Mouse (Mus musculus) hindbrain, embryonic 11.5 days (tissue): ENCODE measurements around the gene Nlrp9b. TPM values are rescaled to one million over a fixed set of nuclear protein-coding genes. Genes with fewer than 3 reads are reported as not detected.
A peak's percentile ranks its signal among the peaks of the same experiment; 100 is the strongest.
"Not testable (repeated sequence)": the region's sequence is repeated elsewhere in the genome, so short reads cannot be mapped to it uniquely, and the experiment has no call there.

Source experiments
- ATAC-seq: fragments of 200-750 bp; cut with Nextera tagmentation; 2 replicates; pipeline ENCODE4 v1.8.0; 2017; ENCODE audit warnings: mild to moderate bottlenecking, moderate TSS enrichment, moderate library complexity; ENCODE audit not compliant: low FRiP score
- DNase-seq: peaks from one replicate; pipeline ENCODE4 v3.0.0-alpha.2; 2015; ENCODE audit warnings: low spot score
- H3K27ac ChIP-seq: fragments of 300-500 bp; sonication (generic); 2 replicates; pipeline ENCODE4 v1.5.1; 2014; ENCODE audit warnings: mild to moderate bottlenecking, low read depth, low read length
- H3K27me3 ChIP-seq: fragments of 300-500 bp; sonication (generic); 2 replicates; pipeline ENCODE4 v1.6.1; 2014; ENCODE audit warnings: mild to moderate bottlenecking, low read length, moderate library complexity, mixed read lengths; ENCODE audit not compliant: control insufficient read depth, insufficient read depth
- H3K36me3 ChIP-seq: fragments of 300-500 bp; sonication (generic); 2 replicates; pipeline ENCODE4 v1.6.1; 2014; ENCODE audit warnings: mild to moderate bottlenecking, low read length, moderate library complexity, mixed read lengths; ENCODE audit not compliant: control insufficient read depth, insufficient read depth
- H3K4me1 ChIP-seq: fragments of 300-500 bp; sonication (generic); replicated peaks from 2 replicates; pipeline ENCODE4 v1.6.1; 2014; ENCODE audit warnings: low read length, mixed read lengths; ENCODE audit not compliant: control insufficient read depth, insufficient read depth
- H3K4me2 ChIP-seq: fragments of 300-500 bp; sonication (generic); replicated peaks from 2 replicates; pipeline ENCODE4 v1.6.1; 2014; ENCODE audit warnings: mild to moderate bottlenecking, low read depth, low read length
- H3K4me3 ChIP-seq: fragments of 300-500 bp; sonication (generic); 2 replicates; pipeline ENCODE4 v1.5.1; 2014; ENCODE audit warnings: low read depth, low read length
- H3K9ac ChIP-seq: fragments of 300-500 bp; sonication (generic); 2 replicates; pipeline ENCODE4 v1.6.1; 2014; ENCODE audit warnings: low read depth, low read length
- H3K9me3 ChIP-seq: fragments of 300-500 bp; sonication (generic); 2 replicates; pipeline ENCODE4 v1.6.1; 2016; ENCODE audit warnings: low read length; ENCODE audit not compliant: control insufficient read depth
- WGBS: fragments of 180-500 bp; shearing (Covaris S2); extraction: QIAGEN DNeasy Blood & Tissue Kit; methylation state at CpG from one replicate; pipeline ENCODE4 v1.1.7; 2014; 5-methylcytosine and 5-hydroxymethylcytosine counted together
- polyA plus RNA-seq: library from polyadenylated mRNA; unstranded; fragments of >200 nt; fragmentation: Nextera tagmentation; extraction: Ambion mirVana; gene quantifications from 2 replicates; pipeline ENCODE4 v1.2.1, GENCODE M21; 2014

Nlrp9b gene
- polyA plus RNA-seq, 1 experiment from 2014 or later, result not detected

DNA sequence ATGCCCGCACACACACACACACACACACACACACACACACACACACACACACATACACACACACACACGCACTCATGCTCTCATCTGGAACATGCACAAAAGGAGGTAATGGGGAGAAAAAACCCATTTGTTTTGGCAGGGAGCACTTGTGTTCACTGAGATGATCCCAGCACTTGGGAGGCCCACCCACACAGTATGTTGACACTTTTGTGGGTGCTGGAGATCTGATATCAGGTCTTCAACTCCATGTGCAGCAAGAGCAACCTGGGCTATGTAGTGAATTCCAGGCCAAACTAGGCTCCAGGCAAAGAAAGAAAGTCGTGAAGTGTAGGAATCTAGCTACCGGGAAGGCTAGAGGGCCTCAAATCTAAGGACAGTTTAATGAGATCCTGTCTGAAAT lies 35.4 kb upstream of the Nlrp9b start:
- DNase-seq, result no peak
- no peaks in the 10 kb centered on the region for H3K36me3 ChIP-seq
- no peaks in the 10 kb centered on the region for H3K9me3 ChIP-seq
- no peak overlapping the region for H3K27ac ChIP-seq
- no peak overlapping the region for H3K9ac ChIP-seq
- WGBS, result 83% methylated on average over 4 of the region's 4 CpGs
- no peak for ATAC-seq
- H3K27me3 ChIP-seq, result no peaks in the 10 kb centered on the region
- H3K4me2 ChIP-seq, result no peak overlapping the region
- no peaks in the 10 kb centered on the region for H3K4me1 ChIP-seq
- no peak overlapping the region for H3K4me3 ChIP-seq

GRCm38 (mm10) chr7:19956341-19956781 lies 34.9 kb upstream of the Nlrp9b start:
- H3K27ac ChIP-seq, result no peak overlapping the region
- ATAC-seq, result peak; percentile 43; the same call in 1 of the 2 replicates
- no peak overlapping the region for H3K4me2 ChIP-seq
- 4% methylated on average over 7 of the region's 7 CpGs for WGBS
- DNase-seq, result peak; percentile 91
- no peak overlapping the region for H3K9ac ChIP-seq
- no peak overlapping the region for H3K4me3 ChIP-seq
- no peaks in the 10 kb centered on the region for H3K4me1 ChIP-seq
- H3K27me3 ChIP-seq, result no peaks in the 10 kb centered on the region
- no peaks in the 10 kb centered on the region for H3K36me3 ChIP-seq
- 0 out of 2 replicates have a peak, but pooled peaks cover 3% of the 10 kb centered on the region for H3K9me3 ChIP-seq

GRCm38 (mm10) chr7:19962423-19962822 lies 28.8 kb upstream of the Nlrp9b start:
- Histone ChIP-seq H3K4me2 (no peak overlapping the region), H3K36me3 (no peaks in the 10 kb centered on the region), H3K4me1 (no peaks in the 10 kb centered on the region), H3K27me3 (no peaks in the 10 kb centered on the region), H3K4me3 (no peak overlapping the region), H3K9ac (no peak overlapping the region), H3K9me3 (0 out of 2 replicates have a peak, but pooled peaks cover 3% of the 10 kb centered on the region), H3K27ac (no peak overlapping the region)
- DNase-seq (no peak), ATAC-seq (no peak)
- 62% methylated on average over 1 of the region's 1 CpGs for WGBS

GRCm38 (mm10) chr7:19964985-19965579 lies 26.2 kb upstream of the Nlrp9b start, which contains the start of gene Ceacam20:
Gene Ceacam20, plus strand, starts transcription at chr7:19965412.
- no peaks in the 10 kb centered on the region for H3K36me3 ChIP-seq
- no peak within 1 kb of the TSS for H3K27ac ChIP-seq
- H3K4me3 ChIP-seq, result no peak within 1 kb of the TSS
- ATAC-seq (no peak), DNase-seq (no peak)
- 82% methylated on average over 7 of the region's 7 CpGs for WGBS
- H3K4me1 ChIP-seq, result no peaks in the 10 kb centered on the region
- H3K9ac ChIP-seq, result no peak within 1 kb of the TSS
- no peak within 1 kb of the TSS for H3K4me2 ChIP-seq
- H3K9me3 ChIP-seq, result 0 out of 2 replicates have a peak, but pooled peaks cover 5% of the 10 kb centered on the region
- H3K27me3 ChIP-seq, result no peaks in the 10 kb centered on the region

DNA sequence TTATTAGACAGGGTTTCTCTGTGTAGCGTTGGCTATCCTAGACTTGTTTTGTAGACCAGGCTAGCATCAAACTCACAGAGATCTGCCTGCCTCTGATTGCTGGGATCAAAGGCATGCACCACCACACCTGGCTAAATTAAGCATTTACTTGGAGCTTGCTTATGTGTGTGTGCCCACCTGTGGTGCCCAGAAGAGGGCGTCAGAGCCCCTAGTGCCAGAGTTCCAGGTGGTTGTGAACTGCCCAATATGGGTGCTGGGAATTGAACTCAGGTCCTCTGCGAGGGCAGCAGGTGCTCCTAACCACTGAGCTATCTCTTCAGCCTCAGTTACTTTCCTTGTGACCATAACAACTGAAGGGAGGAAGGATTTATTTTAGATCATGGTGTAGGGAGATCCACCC lies 22.2 kb upstream of the Nlrp9b start:
- Histone ChIP-seq H3K9ac (no peak overlapping the region), H3K27ac (no peak overlapping the region), H3K36me3 (no peaks in the 10 kb centered on the region), H3K4me1 (no peaks in the 10 kb centered on the region), H3K27me3 (no peaks in the 10 kb centered on the region), H3K4me2 (no peak overlapping the region), H3K9me3 (0 out of 2 replicates have a peak, but pooled peaks cover 2% of the 10 kb centered on the region), H3K4me3 (no peak overlapping the region)
- WGBS, result 69% methylated on average over 3 of the region's 3 CpGs
- no peak for DNase-seq
- ATAC-seq, result no peak

GRCm38 (mm10) chr7:19969541-19970090 lies 21.6 kb upstream of the Nlrp9b start:
- Histone ChIP-seq H3K27ac (no peak overlapping the region), H3K36me3 (no peaks in the 10 kb centered on the region), H3K4me2 (no peak overlapping the region), H3K9ac (no peak overlapping the region), H3K4me1 (no peaks in the 10 kb centered on the region), H3K27me3 (no peaks in the 10 kb centered on the region), H3K4me3 (no peak overlapping the region), H3K9me3 (0 out of 2 replicates have a peak, but pooled peaks cover 2% of the 10 kb centered on the region)
- 92% methylated on average over 4 of the region's 4 CpGs for WGBS
- DNase-seq (no peak), ATAC-seq (no peak)

GRCm38 (mm10) chr7:19970196-19970595 lies 21.1 kb upstream of the Nlrp9b start:
- Histone ChIP-seq H3K4me2 (no peak overlapping the region), H3K27ac (no peak overlapping the region), H3K4me1 (no peaks in the 10 kb centered on the region), H3K27me3 (no peaks in the 10 kb centered on the region), H3K36me3 (no peaks in the 10 kb centered on the region), H3K9me3 (0 out of 2 replicates have a peak, but pooled peaks cover 2% of the 10 kb centered on the region), H3K4me3 (no peak overlapping the region), H3K9ac (no peak overlapping the region)
- ATAC-seq (no peak), DNase-seq (no peak)
- WGBS, result 89% methylated on average over 8 of the region's 8 CpGs

GRCm38 (mm10) chr7:19971516-19971915 lies 19.7 kb upstream of the Nlrp9b start:
- WGBS, result 88% methylated on average over 4 of the region's 4 CpGs
- Histone ChIP-seq H3K9me3 (0 out of 2 replicates have a peak, but pooled peaks cover 2% of the 10 kb centered on the region), H3K27me3 (no peaks in the 10 kb centered on the region), H3K9ac (no peak overlapping the region), H3K4me2 (no peak overlapping the region), H3K27ac (no peak overlapping the region), H3K4me1 (no peaks in the 10 kb centered on the region), H3K36me3 (no peaks in the 10 kb centered on the region), H3K4me3 (no peak overlapping the region)
- no peak for DNase-seq
- no peak for ATAC-seq

- H3K36me3 ChIP-seq, H3K9me3 ChIP-seq, H3K9ac ChIP-seq, H3K27me3 ChIP-seq, DNase-seq, H3K4me3 ChIP-seq, H3K27ac ChIP-seq, ATAC-seq, H3K4me2 ChIP-seq, H3K4me1 ChIP-seq: not testable (repeated sequence)
- WGBS, result 68% methylated on average over 3 of the region's 3 CpGs
These were observed 5.5 kb downstream of the Nlrp9b start for GRCm38 (mm10) chr7:19996721-19997120.
